Mouse (Mus musculus): ENCODE data around the gene Gp1bb. TPM values are rescaled to one million over a fixed set of nuclear protein-coding genes. Genes with fewer than 3 reads are reported as not detected.

The Gp1bb gene
- polyA plus RNA-seq, 1 experiment from 2014 or later = 9.5 TPM

DNA sequence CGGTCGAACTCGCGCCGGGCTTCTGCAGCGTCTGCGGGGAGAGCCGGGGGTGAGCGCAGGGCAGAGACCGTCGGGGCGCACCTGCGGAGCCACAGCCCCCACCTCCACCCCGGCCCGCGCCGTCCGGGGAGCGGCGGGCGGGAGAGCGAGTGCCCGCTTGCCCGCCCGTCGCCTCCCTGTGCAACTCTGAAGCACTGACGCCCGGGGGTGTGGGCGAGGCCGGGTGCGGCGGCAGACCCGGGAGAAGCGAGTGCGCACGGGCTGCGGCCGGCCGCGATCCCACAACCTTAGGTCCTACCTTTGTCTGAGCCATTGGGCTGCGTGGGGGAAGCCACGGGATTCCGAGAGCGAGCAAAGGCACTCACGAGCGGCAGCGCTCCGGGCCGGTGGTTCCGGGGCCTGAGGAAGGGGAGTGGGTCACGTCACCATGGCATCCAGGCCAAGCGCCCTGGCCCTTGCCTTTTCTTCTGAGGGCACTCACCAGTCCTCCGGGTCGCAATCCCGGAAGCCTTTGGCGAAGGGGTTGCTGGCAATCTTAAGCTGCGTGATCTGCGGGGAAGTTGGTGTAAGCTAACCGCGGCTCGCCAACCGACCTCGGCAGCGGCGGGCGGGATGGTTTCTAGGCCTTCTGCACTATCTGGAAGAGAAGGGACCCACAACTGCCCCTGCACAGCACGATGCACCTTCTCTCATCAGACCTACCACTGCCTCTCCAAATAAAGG lies 39.6 kb downstream of the Gp1bb start:
- Histone ChIP-seq H3K27me3 (ENCODE audit: control insufficient read depth, insufficient read depth, low read length) (peaks cover 88% of the 10 kb centered on the region), H3K9ac (ENCODE audit: low read depth, low read length) (0 out of 2 replicates have a peak overlapping the region, but pooled peaks have one; percentile 4), H3K4me3 (ENCODE audit: low read depth, low read length) (peak overlapping the region; percentile 25), H3K36me3 (ENCODE audit: control insufficient read depth, insufficient read depth, low read length) (no peaks in the 10 kb centered on the region), H3K27ac (ENCODE audit: low read depth, low read length) (no peak overlapping the region; the same call in 1 of the 2 replicates), H3K4me1 (replicated peaks; ENCODE audit: control insufficient read depth, insufficient read depth, low read length) (peaks cover 7% of the 10 kb centered on the region), H3K4me2 (replicated peaks; ENCODE audit: low read depth, low read length) (peak overlapping the region; percentile 49), H3K9me3 (ENCODE audit: control insufficient read depth, low read length) (no peaks in the 10 kb centered on the region)
- peak; percentile 57 for DNase-seq (ENCODE audit: low spot score)
- WGBS = under 1% methylated on average over 58 of the region's 67 CpGs
- no peak for ATAC-seq (ENCODE audit: low FRiP score)

DNA sequence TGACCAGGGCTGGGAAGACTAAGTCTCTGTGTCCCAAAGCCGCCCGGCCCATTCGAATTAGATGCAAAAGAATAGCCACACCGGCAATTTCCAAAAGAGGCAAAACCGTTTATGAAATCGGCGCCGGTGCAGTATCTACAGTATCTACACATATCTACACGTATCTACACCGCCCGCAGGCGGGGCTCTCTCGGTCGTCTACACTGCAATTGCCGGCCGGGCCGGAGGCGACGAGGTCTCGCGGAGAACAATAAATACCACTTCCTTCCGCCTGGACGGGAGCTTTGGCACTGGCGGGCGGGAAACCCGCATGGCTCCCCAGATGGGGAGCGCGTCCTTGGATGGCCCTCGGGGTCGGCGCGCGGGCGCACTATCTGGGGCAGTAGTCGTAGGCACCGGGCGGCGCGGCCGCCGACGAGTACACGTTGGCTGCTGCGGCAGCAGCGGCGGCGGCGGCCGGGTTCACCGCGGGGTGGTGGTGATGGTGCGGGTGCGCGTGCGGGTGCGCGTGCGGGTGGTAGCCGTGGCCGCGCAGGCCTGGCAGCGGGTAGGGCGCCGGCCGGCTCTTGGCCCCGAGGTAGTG lies 40.5 kb downstream of the Gp1bb start:
- DNase-seq (ENCODE audit: low spot score) (peak; percentile 68), ATAC-seq (ENCODE audit: low FRiP score) (no peak)

DNA sequence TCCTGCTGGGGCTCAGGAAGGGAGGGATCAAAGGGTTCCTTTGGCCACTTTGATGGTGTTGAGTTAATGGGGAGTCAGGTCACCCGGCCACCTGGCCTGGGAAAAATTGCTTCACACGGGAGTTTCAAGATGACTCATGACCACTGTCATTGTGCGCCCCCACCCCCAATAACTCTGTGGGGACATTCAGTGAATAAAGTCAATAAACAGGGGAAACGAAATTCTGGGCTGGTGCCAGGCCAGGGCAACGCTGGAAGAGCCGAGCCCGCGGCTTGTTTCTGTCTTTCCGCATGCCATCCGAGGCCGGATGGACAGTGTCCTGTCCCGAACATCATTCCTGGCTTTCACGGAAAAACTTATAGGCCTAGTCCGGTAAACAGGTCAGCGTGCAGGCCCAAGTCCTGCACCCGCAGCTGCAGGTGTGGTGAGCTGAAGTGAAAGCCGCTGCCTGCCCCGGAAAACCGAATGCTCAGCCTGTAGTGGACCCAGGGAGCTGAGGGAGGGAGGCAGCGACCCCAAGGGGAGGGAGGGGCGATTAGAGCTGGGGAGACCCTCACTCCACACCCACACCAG lies 41.1 kb downstream of the Gp1bb start:
- Histone ChIP-seq H3K9me3 (ENCODE audit: control insufficient read depth, low read length) (no peaks in the 10 kb centered on the region), H3K9ac (ENCODE audit: low read depth, low read length) (no peak overlapping the region), H3K4me1 (replicated peaks; ENCODE audit: control insufficient read depth, insufficient read depth, low read length) (peaks cover 2% of the 10 kb centered on the region), H3K4me3 (ENCODE audit: low read depth, low read length) (0 out of 2 replicates have a peak overlapping the region, but pooled peaks have one; percentile 11), H3K4me2 (replicated peaks; ENCODE audit: low read depth, low read length) (peak overlapping the region; percentile 49; the same call in 1 of the 2 replicates), H3K27me3 (ENCODE audit: control insufficient read depth, insufficient read depth, low read length) (peaks cover 76% of the 10 kb centered on the region), H3K27ac (ENCODE audit: low read depth, low read length) (no peak overlapping the region), H3K36me3 (ENCODE audit: control insufficient read depth, insufficient read depth, low read length) (no peaks in the 10 kb centered on the region)
- no peak for ATAC-seq (ENCODE audit: low FRiP score)
- no peak for DNase-seq (ENCODE audit: low spot score)
- 5% methylated on average over 21 of the region's 21 CpGs for WGBS

More for the DNA sequence above, 40.5 kb downstream of the Gp1bb start:
- Histone ChIP-seq H3K4me2 (replicated peaks; ENCODE audit: low read depth, low read length) (peak overlapping the region; percentile 49), H3K9me3 (ENCODE audit: control insufficient read depth, low read length) (no peaks in the 10 kb centered on the region), H3K27ac (ENCODE audit: low read depth, low read length) (no peak overlapping the region), H3K4me3 (ENCODE audit: low read depth, low read length) (peak overlapping the region; percentile 25), H3K27me3 (ENCODE audit: control insufficient read depth, insufficient read depth, low read length) (peaks cover 82% of the 10 kb centered on the region), H3K4me1 (replicated peaks; ENCODE audit: control insufficient read depth, insufficient read depth, low read length) (peaks cover 7% of the 10 kb centered on the region), H3K36me3 (ENCODE audit: control insufficient read depth, insufficient read depth, low read length) (no peaks in the 10 kb centered on the region), H3K9ac (ENCODE audit: low read depth, low read length) (no peak overlapping the region)
- 2% methylated on average over 50 of the region's 66 CpGs for WGBS

DNA sequence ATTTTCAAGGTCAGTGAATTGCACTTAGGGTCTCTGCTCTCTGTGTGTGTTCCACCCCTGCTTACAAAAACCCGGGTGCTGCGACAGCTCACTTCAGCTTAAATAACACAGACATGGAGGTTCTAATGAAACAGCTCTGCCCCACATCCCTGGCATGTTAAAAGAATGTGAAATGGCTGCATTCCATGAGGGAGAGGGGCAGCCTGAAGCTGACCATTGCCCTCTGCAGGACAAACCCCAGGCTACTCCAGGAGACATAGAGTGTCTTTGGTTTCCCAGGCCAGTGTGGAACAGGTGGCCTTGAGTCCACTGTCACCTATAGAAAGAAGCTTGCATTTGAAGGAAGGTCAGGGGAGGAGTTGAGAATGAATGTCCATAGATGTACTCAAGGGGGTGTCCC lies 41.8 kb downstream of the Gp1bb start:
- Histone ChIP-seq H3K4me1 (replicated peaks; ENCODE audit: control insufficient read depth, insufficient read depth, low read length) (peaks cover 2% of the 10 kb centered on the region; the same call in 1 of the 2 replicates), H3K4me3 (ENCODE audit: low read depth, low read length) (no peak overlapping the region), H3K36me3 (ENCODE audit: control insufficient read depth, insufficient read depth, low read length) (no peaks in the 10 kb centered on the region), H3K27ac (ENCODE audit: low read depth, low read length) (no peak overlapping the region), H3K9me3 (ENCODE audit: control insufficient read depth, low read length) (no peaks in the 10 kb centered on the region), H3K9ac (ENCODE audit: low read depth, low read length) (no peak overlapping the region), H3K27me3 (ENCODE audit: control insufficient read depth, insufficient read depth, low read length) (peaks cover 69% of the 10 kb centered on the region), H3K4me2 (replicated peaks; ENCODE audit: low read depth, low read length) (no peak overlapping the region)
- peak; percentile 30 for DNase-seq (ENCODE audit: low spot score)
- WGBS = 12% methylated on average over 2 of the region's 2 CpGs
- ATAC-seq (ENCODE audit: low FRiP score) = no peak

DNA sequence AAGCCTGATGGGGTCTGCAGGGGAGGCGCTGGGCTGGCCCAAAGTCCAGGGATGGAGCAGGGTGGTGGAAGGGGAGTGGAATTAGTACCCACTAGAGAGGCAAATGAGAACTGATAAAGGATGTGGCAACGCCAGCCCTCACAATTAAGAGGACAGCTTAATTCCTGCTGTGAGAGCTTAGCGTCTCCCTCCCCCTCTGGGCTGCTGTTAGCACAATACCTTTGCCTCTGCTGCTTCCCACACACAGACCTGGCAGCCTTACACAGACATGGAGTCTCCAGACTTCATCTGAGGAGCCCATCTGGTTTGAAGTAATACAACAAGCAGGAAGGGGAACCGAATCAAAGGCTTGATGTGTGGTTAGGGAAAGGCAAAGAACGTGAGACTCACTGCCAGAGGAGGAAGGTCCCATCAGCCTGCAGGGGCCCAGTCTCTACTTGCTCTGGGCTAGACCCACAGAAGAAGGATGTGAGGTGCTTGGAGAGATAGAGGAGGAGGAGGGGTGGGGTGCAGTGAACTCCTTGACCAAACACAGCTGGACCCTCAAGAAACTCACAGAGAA lies 44.5 kb downstream of the Gp1bb start:
- DNase-seq (ENCODE audit: low spot score) = no peak
- H3K9me3 ChIP-seq (ENCODE audit: control insufficient read depth, low read length) = no peaks in the 10 kb centered on the region
- H3K4me2 ChIP-seq (replicated peaks; ENCODE audit: low read depth, low read length) = no peak overlapping the region
- peaks cover 42% of the 10 kb centered on the region for H3K27me3 ChIP-seq (ENCODE audit: control insufficient read depth, insufficient read depth, low read length)
- no peaks in the 10 kb centered on the region for H3K36me3 ChIP-seq (ENCODE audit: control insufficient read depth, insufficient read depth, low read length)
- peaks cover 2% of the 10 kb centered on the region; the same call in 1 of the 2 replicates for H3K4me1 ChIP-seq (replicated peaks; ENCODE audit: control insufficient read depth, insufficient read depth, low read length)
- ATAC-seq (ENCODE audit: low FRiP score) = no peak
- no peak overlapping the region for H3K9ac ChIP-seq (ENCODE audit: low read depth, low read length)
- H3K27ac ChIP-seq (ENCODE audit: low read depth, low read length) = no peak overlapping the region
- 15% methylated on average over 5 of the region's 5 CpGs for WGBS
- H3K4me3 ChIP-seq (ENCODE audit: low read depth, low read length) = no peak overlapping the region

DNA sequence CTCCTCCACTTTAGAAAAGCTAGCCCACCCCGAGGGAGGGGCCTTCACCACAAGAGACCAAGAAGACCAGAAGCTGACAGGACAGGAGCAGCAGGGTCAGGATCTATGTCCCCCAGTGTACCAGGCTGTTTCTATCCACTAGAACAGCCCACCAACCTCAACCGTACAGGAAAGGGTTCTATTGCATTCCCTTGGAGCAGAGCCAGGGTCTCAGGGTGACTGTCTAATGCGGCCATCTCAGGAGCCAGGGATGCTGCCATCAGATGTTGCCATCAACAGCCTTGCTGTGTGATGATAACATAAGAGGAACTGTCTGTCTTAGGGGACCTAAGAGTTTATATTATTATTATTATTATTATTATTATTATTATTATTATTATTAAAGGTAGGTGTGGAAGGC lies 45.1 kb downstream of the Gp1bb start:
- WGBS = 37% methylated on average over 3 of the region's 3 CpGs
- Histone ChIP-seq H3K4me1 (replicated peaks; ENCODE audit: control insufficient read depth, insufficient read depth, low read length) (no peaks in the 10 kb centered on the region; the same call in 1 of the 2 replicates), H3K27me3 (ENCODE audit: control insufficient read depth, insufficient read depth, low read length) (peaks cover 36% of the 10 kb centered on the region), H3K4me2 (replicated peaks; ENCODE audit: low read depth, low read length) (no peak overlapping the region), H3K4me3 (ENCODE audit: low read depth, low read length) (no peak overlapping the region), H3K36me3 (ENCODE audit: control insufficient read depth, insufficient read depth, low read length) (no peaks in the 10 kb centered on the region), H3K9ac (ENCODE audit: low read depth, low read length) (no peak overlapping the region), H3K27ac (ENCODE audit: low read depth, low read length) (no peak overlapping the region), H3K9me3 (ENCODE audit: control insufficient read depth, low read length) (no peaks in the 10 kb centered on the region)
- ATAC-seq (ENCODE audit: low FRiP score) (no peak), DNase-seq (ENCODE audit: low spot score) (no peak)

DNA sequence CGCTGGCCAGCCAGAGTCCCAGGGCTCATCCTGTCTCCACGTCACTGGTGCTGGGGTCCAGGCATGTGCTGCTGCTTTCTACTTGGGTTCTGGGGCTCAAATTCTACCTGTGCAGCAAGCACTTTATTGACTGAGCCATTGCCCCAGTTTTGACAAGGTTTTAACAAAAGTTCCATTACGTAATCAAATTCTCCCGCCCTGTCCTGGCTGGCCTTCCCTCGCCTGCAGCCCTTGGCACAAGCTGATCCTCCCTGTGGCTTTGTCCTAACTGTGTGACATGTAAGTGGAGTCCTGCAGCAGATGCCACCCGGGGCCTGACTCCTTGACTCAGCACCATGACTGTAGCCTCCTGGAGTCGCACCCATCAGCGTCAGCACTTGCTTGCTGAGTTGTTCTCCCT lies 48.0 kb downstream of the Gp1bb start:
- H3K4me3 ChIP-seq (ENCODE audit: low read depth, low read length) = no peak overlapping the region
- peaks cover 8% of the 10 kb centered on the region; the same call in 1 of the 2 replicates for H3K27me3 ChIP-seq (ENCODE audit: control insufficient read depth, insufficient read depth, low read length)
- H3K4me2 ChIP-seq (replicated peaks; ENCODE audit: low read depth, low read length) = no peak overlapping the region
- H3K36me3 ChIP-seq (ENCODE audit: control insufficient read depth, insufficient read depth, low read length) = no peaks in the 10 kb centered on the region
- H3K9ac ChIP-seq (ENCODE audit: low read depth, low read length) = no peak overlapping the region
- no peak for DNase-seq (ENCODE audit: low spot score)
- H3K27ac ChIP-seq (ENCODE audit: low read depth, low read length) = no peak overlapping the region
- H3K9me3 ChIP-seq (ENCODE audit: control insufficient read depth, low read length) = no peaks in the 10 kb centered on the region
- no peak for ATAC-seq (ENCODE audit: low FRiP score)
- H3K4me1 ChIP-seq (replicated peaks; ENCODE audit: control insufficient read depth, insufficient read depth, low read length) = no peaks in the 10 kb centered on the region
- 78% methylated on average over 8 of the region's 8 CpGs for WGBS
